Mouse (Mus musculus): ENCODE data around the gene Camk1. TPM values are rescaled to one million over a fixed set of nuclear protein-coding genes. Genes with fewer than 3 reads are reported as not detected.

The Camk1 gene
- 35.9 and 37.0 TPM in 2 replicates for polyA plus RNA-seq (2015; fragmentation: Nextera tagmentation; extraction: Ambion mirVana)

- peaks cover 14% of the 10 kb centered on the region for H3K36me3 ChIP-seq (ENCODE audit: control insufficient read depth, insufficient read depth)
- no peaks in the 10 kb centered on the region for H3K27me3 ChIP-seq (replicated peaks; ENCODE audit: control insufficient read depth, insufficient read depth, low read length)
- H3K4me1 ChIP-seq (replicated peaks; ENCODE audit: control insufficient read depth, insufficient read depth, low read length) = no peaks in the 10 kb centered on the region
- H3K27ac ChIP-seq (ENCODE audit: low read depth, low read length) = no peak within 1 kb of the TSS
- H3K9me3 ChIP-seq (ENCODE audit: control insufficient read depth) = no peaks in the 10 kb centered on the region
- peak within 1 kb of the TSS; percentile 73 for H3K9ac ChIP-seq (ENCODE audit: low read depth, low read length)
- H3K4me2 ChIP-seq (replicated peaks; ENCODE audit: low read depth) = peak within 1 kb of the TSS; percentile 75
- peak within 1 kb of the TSS; percentile 61 for H3K4me3 ChIP-seq (ENCODE audit: low read depth, low read length)
- no peak for TF ChIP-seq CTCF (IDR thresholded peaks at IDR 0.05; ENCODE audit: low read depth)
- peak; percentile 66 for ATAC-seq
- WGBS = 12% methylated on average over 32 of the region's 32 CpGs
These were observed at the start of gene Camk1 for GRCm38 (mm10) chr6:113343177-113344092. Gene Camk1, minus strand, starts transcription at chr6:113343984.

- Histone ChIP-seq H3K36me3 (ENCODE audit: control insufficient read depth, insufficient read depth) (peaks cover 39% of the 10 kb centered on the region), H3K9me3 (ENCODE audit: control insufficient read depth) (no peaks in the 10 kb centered on the region), H3K27me3 (replicated peaks; ENCODE audit: control insufficient read depth, insufficient read depth, low read length) (no peaks in the 10 kb centered on the region), H3K27ac (ENCODE audit: low read depth, low read length) (peak overlapping the region; percentile 5; the same call in 1 of the 2 replicates), H3K9ac (ENCODE audit: low read depth, low read length) (peak overlapping the region; percentile 46), H3K4me3 (ENCODE audit: low read depth, low read length) (peak overlapping the region; percentile 39), H3K4me2 (replicated peaks; ENCODE audit: low read depth) (peak overlapping the region; percentile 73), H3K4me1 (replicated peaks; ENCODE audit: control insufficient read depth, insufficient read depth, low read length) (peaks cover 6% of the 10 kb centered on the region; the same call in 1 of the 2 replicates)
- WGBS = 5% methylated on average over 51 of the region's 51 CpGs
- TF ChIP-seq CTCF (IDR thresholded peaks at IDR 0.05; ENCODE audit: low read depth) = no peak
- peak; percentile 64 for ATAC-seq
These were observed 48.7 kb upstream of the Camk1 start for GRCm38 (mm10) chr6:113392387-113393071.

GRCm38 (mm10) chr6:113392015-113392386 lies 48.2 kb upstream of the Camk1 start:
- no peak for TF ChIP-seq CTCF (IDR thresholded peaks at IDR 0.05; ENCODE audit: low read depth)
- 26% methylated on average over 10 of the region's 10 CpGs for WGBS
- Histone ChIP-seq H3K9ac (ENCODE audit: low read depth, low read length) (peak overlapping the region; percentile 46), H3K27me3 (replicated peaks; ENCODE audit: control insufficient read depth, insufficient read depth, low read length) (no peaks in the 10 kb centered on the region), H3K36me3 (ENCODE audit: control insufficient read depth, insufficient read depth) (peaks cover 44% of the 10 kb centered on the region), H3K9me3 (ENCODE audit: control insufficient read depth) (no peaks in the 10 kb centered on the region), H3K4me1 (replicated peaks; ENCODE audit: control insufficient read depth, insufficient read depth, low read length) (peaks cover 6% of the 10 kb centered on the region; the same call in 1 of the 2 replicates), H3K4me3 (ENCODE audit: low read depth, low read length) (peak overlapping the region; percentile 39), H3K4me2 (replicated peaks; ENCODE audit: low read depth) (peak overlapping the region; percentile 73), H3K27ac (ENCODE audit: low read depth, low read length) (peak overlapping the region; percentile 5; the same call in 1 of the 2 replicates)
- ATAC-seq = no peak

- H3K27ac ChIP-seq (ENCODE audit: low read depth, low read length) = no peak overlapping the region
- H3K36me3 ChIP-seq (ENCODE audit: control insufficient read depth, insufficient read depth) = peaks cover 55% of the 10 kb centered on the region
- H3K4me3 ChIP-seq (ENCODE audit: low read depth, low read length) = no peak overlapping the region
- H3K4me1 ChIP-seq (replicated peaks; ENCODE audit: control insufficient read depth, insufficient read depth, low read length) = peaks cover 6% of the 10 kb centered on the region; the same call in 1 of the 2 replicates
- no peak overlapping the region for H3K4me2 ChIP-seq (replicated peaks; ENCODE audit: low read depth)
- no peaks in the 10 kb centered on the region for H3K27me3 ChIP-seq (replicated peaks; ENCODE audit: control insufficient read depth, insufficient read depth, low read length)
- no peaks in the 10 kb centered on the region for H3K9me3 ChIP-seq (ENCODE audit: control insufficient read depth)
- ATAC-seq = no peak
- WGBS = 68% methylated on average over 3 of the region's 3 CpGs
- no peak overlapping the region for H3K9ac ChIP-seq (ENCODE audit: low read depth, low read length)
- no peak for TF ChIP-seq CTCF (IDR thresholded peaks at IDR 0.05; ENCODE audit: low read depth)
These were observed 46.9 kb upstream of the Camk1 start for GRCm38 (mm10) chr6:113390715-113391114.

- no peak within 1 kb of the TSS for H3K4me2 ChIP-seq (replicated peaks; ENCODE audit: low read depth)
- no peaks in the 10 kb centered on the region for H3K9me3 ChIP-seq (ENCODE audit: control insufficient read depth)
- no peaks in the 10 kb centered on the region for H3K27me3 ChIP-seq (replicated peaks; ENCODE audit: control insufficient read depth, insufficient read depth, low read length)
- 63% methylated on average over 8 of the region's 8 CpGs for WGBS
- ATAC-seq = no peak
- no peak within 1 kb of the TSS for H3K4me3 ChIP-seq (ENCODE audit: low read depth, low read length)
- peaks cover 8% of the 10 kb centered on the region; the same call in 1 of the 2 replicates for H3K4me1 ChIP-seq (replicated peaks; ENCODE audit: control insufficient read depth, insufficient read depth, low read length)
- no peak within 1 kb of the TSS for H3K27ac ChIP-seq (ENCODE audit: low read depth, low read length)
- TF ChIP-seq CTCF (IDR thresholded peaks at IDR 0.05; ENCODE audit: low read depth) = no peak
- no peak within 1 kb of the TSS for H3K9ac ChIP-seq (ENCODE audit: low read depth, low read length)
- H3K36me3 ChIP-seq (ENCODE audit: control insufficient read depth, insufficient read depth) = peaks cover 64% of the 10 kb centered on the region
These were observed 45.2 kb upstream of the Camk1 start, which contains the start of gene Ttll3 for GRCm38 (mm10) chr6:113388960-113389359. Gene Ttll3, plus strand, starts transcription at chr6:113389260.

GRCm38 (mm10) chr6:113386025-113386424 lies 42.2 kb upstream of the Camk1 start:
- 0 out of 2 replicates have a peak, but pooled peaks cover 5% of the 10 kb centered on the region for H3K4me1 ChIP-seq (replicated peaks; ENCODE audit: control insufficient read depth, insufficient read depth, low read length)
- no peaks in the 10 kb centered on the region for H3K27me3 ChIP-seq (replicated peaks; ENCODE audit: control insufficient read depth, insufficient read depth, low read length)
- 51% methylated on average over 3 of the region's 3 CpGs for WGBS
- H3K36me3 ChIP-seq (ENCODE audit: control insufficient read depth, insufficient read depth) = peaks cover 92% of the 10 kb centered on the region
- H3K4me3 ChIP-seq (ENCODE audit: low read depth, low read length) = no peak overlapping the region
- no peak for ATAC-seq
- H3K4me2 ChIP-seq (replicated peaks; ENCODE audit: low read depth) = no peak overlapping the region
- no peak for TF ChIP-seq CTCF (IDR thresholded peaks at IDR 0.05; ENCODE audit: low read depth)
- no peak overlapping the region for H3K9ac ChIP-seq (ENCODE audit: low read depth, low read length)
- H3K9me3 ChIP-seq (ENCODE audit: control insufficient read depth) = no peaks in the 10 kb centered on the region
- H3K27ac ChIP-seq (ENCODE audit: low read depth, low read length) = peak overlapping the region; percentile 52
